Mouse (Mus musculus): ENCODE data around the gene Prdm16. TPM values are rescaled to one million over a fixed set of nuclear protein-coding genes. Genes with fewer than 3 reads are reported as not detected.

The Prdm16 gene
- polyA plus RNA-seq, 1 experiment from 2014 or later: 12.5 TPM

- no peaks in the 10 kb centered on the region for H3K36me3 ChIP-seq
- no peaks in the 10 kb centered on the region for H3K27me3 ChIP-seq
- no peak overlapping the region for H3K4me2 ChIP-seq (replicated peaks)
- no peaks in the 10 kb centered on the region for H3K4me1 ChIP-seq (replicated peaks)
- H3K27ac ChIP-seq: no peak overlapping the region
- no peak overlapping the region for H3K4me3 ChIP-seq (replicated peaks)
- 83% methylated on average over 7 of the region's 7 CpGs for WGBS
- no peak overlapping the region for H3K9ac ChIP-seq (replicated peaks)
- no peak for ATAC-seq
- H3K9me3 ChIP-seq: no peaks in the 10 kb centered on the region
Observed at GRCm38 (mm10) chr4:154283671-154284070, 353.0 kb downstream of the Prdm16 start.

GRCm38 (mm10) chr4:154279481-154279880 lies 357.2 kb downstream of the Prdm16 start:
- no peak overlapping the region for H3K4me3 ChIP-seq (replicated peaks)
- H3K4me1 ChIP-seq (replicated peaks): no peaks in the 10 kb centered on the region
- no peak for ATAC-seq
- H3K27me3 ChIP-seq: no peaks in the 10 kb centered on the region
- H3K4me2 ChIP-seq (replicated peaks): no peak overlapping the region
- H3K27ac ChIP-seq: no peak overlapping the region
- 89% methylated on average over 9 of the region's 9 CpGs for WGBS
- peaks cover 4% of the 10 kb centered on the region; the same call in 1 of the 2 replicates for H3K36me3 ChIP-seq
- H3K9me3 ChIP-seq: no peaks in the 10 kb centered on the region
- no peak overlapping the region for H3K9ac ChIP-seq (replicated peaks)

GRCm38 (mm10) chr4:154273000-154273399 lies 363.7 kb downstream of the Prdm16 start:
- Histone ChIP-seq H3K9ac (replicated peaks) (no peak overlapping the region), H3K4me3 (replicated peaks) (no peak overlapping the region), H3K4me1 (replicated peaks) (no peaks in the 10 kb centered on the region), H3K27me3 (no peaks in the 10 kb centered on the region), H3K9me3 (no peaks in the 10 kb centered on the region), H3K36me3 (peaks cover 9% of the 10 kb centered on the region; the same call in 1 of the 2 replicates), H3K4me2 (replicated peaks) (no peak overlapping the region), H3K27ac (no peak overlapping the region)
- ATAC-seq: no peak
- WGBS: 56% methylated on average over 3 of the region's 3 CpGs

GRCm38 (mm10) chr4:154269520-154269919 lies 367.2 kb downstream of the Prdm16 start:
- Histone ChIP-seq H3K9ac (replicated peaks) (no peak overlapping the region), H3K27me3 (no peaks in the 10 kb centered on the region), H3K4me1 (replicated peaks) (no peaks in the 10 kb centered on the region), H3K9me3 (no peaks in the 10 kb centered on the region), H3K36me3 (peaks cover 8% of the 10 kb centered on the region; the same call in 1 of the 2 replicates), H3K4me2 (replicated peaks) (no peak overlapping the region), H3K27ac (no peak overlapping the region), H3K4me3 (replicated peaks) (no peak overlapping the region)
- ATAC-seq: no peak
- 60% methylated on average over 10 of the region's 10 CpGs for WGBS

- H3K9me3 ChIP-seq: no peaks in the 10 kb centered on the region
- no peak overlapping the region for H3K27ac ChIP-seq
- no peak overlapping the region for H3K4me3 ChIP-seq (replicated peaks)
- no peaks in the 10 kb centered on the region for H3K27me3 ChIP-seq
- WGBS: 87% methylated on average over 6 of the region's 6 CpGs
- no peaks in the 10 kb centered on the region for H3K4me1 ChIP-seq (replicated peaks)
- no peak overlapping the region for H3K4me2 ChIP-seq (replicated peaks)
- ATAC-seq: no peak
- peaks cover 8% of the 10 kb centered on the region for H3K36me3 ChIP-seq
- no peak overlapping the region for H3K9ac ChIP-seq (replicated peaks)
Observed at GRCm38 (mm10) chr4:154267511-154267910, 369.2 kb downstream of the Prdm16 start.

Other genes with a start within 250 kb of the Prdm16 start
- not detected in 2 replicates for gene Actrt2, start 31.0 kb upstream of the Prdm16 start, polyA plus RNA-seq (2015; fragmentation: Nextera tagmentation; extraction: Ambion mirVana)
- 0.62 and 0.70 TPM in 2 replicates for gene Ttc34, start 200.6 kb upstream of the Prdm16 start, polyA plus RNA-seq (2015; fragmentation: Nextera tagmentation; extraction: Ambion mirVana)
- 0.32 and 0.35 TPM in 2 replicates for gene Mmel1, start 232.7 kb upstream of the Prdm16 start, polyA plus RNA-seq (2015; fragmentation: Nextera tagmentation; extraction: Ambion mirVana)